Mouse (Mus musculus): ENCODE measurements around the gene Lysmd4. TPM values are rescaled to one million over a fixed set of nuclear protein-coding genes. Genes with fewer than 3 reads are reported as not detected.

Lysmd4 gene
- polyA plus RNA-seq, 1 experiment, result 55.8 TPM

GRCm38 (mm10) chr7:67210004-67210833, 12.1 kb upstream of the Lysmd4 start:
- Histone ChIP-seq H3K4me3 (ENCODE audit: insufficient read depth, low read length) (no peak overlapping the region), H3K4me1 (ENCODE audit: control insufficient read depth, insufficient read depth, low read length) (no peaks in the 10 kb centered on the region), H3K27ac (ENCODE audit: insufficient read depth, low read length) (no peak overlapping the region)
- TF ChIP-seq POLR2A (IDR thresholded peaks at IDR 0.05; ENCODE audit: extremely low read depth, insufficient read depth, low read length), result no peak
- TF ChIP-seq CTCF (IDR thresholded peaks at IDR 0.05; ENCODE audit: extremely low read depth, insufficient read depth, low read length), result no peak

- TF ChIP-seq POLR2A (IDR thresholded peaks at IDR 0.05; ENCODE audit: extremely low read depth, insufficient read depth, low read length), result no peak
- no peak for TF ChIP-seq CTCF (IDR thresholded peaks at IDR 0.05; ENCODE audit: extremely low read depth, insufficient read depth, low read length)
- H3K27ac ChIP-seq (ENCODE audit: insufficient read depth, low read length), result no peak overlapping the region
- no peak overlapping the region for H3K4me3 ChIP-seq (ENCODE audit: insufficient read depth, low read length)
- no peaks in the 10 kb centered on the region for H3K4me1 ChIP-seq (ENCODE audit: control insufficient read depth, insufficient read depth, low read length)
Measured at GRCm38 (mm10) chr7:67211341-67211740, 11.0 kb upstream of the Lysmd4 start.

- Histone ChIP-seq H3K27ac (ENCODE audit: insufficient read depth, low read length) (no peak overlapping the region), H3K4me1 (ENCODE audit: control insufficient read depth, insufficient read depth, low read length) (no peaks in the 10 kb centered on the region), H3K4me3 (ENCODE audit: insufficient read depth, low read length) (no peak overlapping the region)
- no peak for TF ChIP-seq CTCF (IDR thresholded peaks at IDR 0.05; ENCODE audit: extremely low read depth, insufficient read depth, low read length)
- no peak for TF ChIP-seq POLR2A (IDR thresholded peaks at IDR 0.05; ENCODE audit: extremely low read depth, insufficient read depth, low read length)
Measured at GRCm38 (mm10) chr7:67211971-67212370, 10.4 kb upstream of the Lysmd4 start.

GRCm38 (mm10) chr7:67213589-67213988, 8.8 kb upstream of the Lysmd4 start:
- Histone ChIP-seq H3K4me1 (ENCODE audit: control insufficient read depth, insufficient read depth, low read length) (no peaks in the 10 kb centered on the region), H3K4me3 (ENCODE audit: insufficient read depth, low read length) (no peak overlapping the region), H3K27ac (ENCODE audit: insufficient read depth, low read length) (no peak overlapping the region)
- TF ChIP-seq CTCF (IDR thresholded peaks at IDR 0.05; ENCODE audit: extremely low read depth, insufficient read depth, low read length), result no peak
- no peak for TF ChIP-seq POLR2A (IDR thresholded peaks at IDR 0.05; ENCODE audit: extremely low read depth, insufficient read depth, low read length)

- Histone ChIP-seq H3K4me3 (ENCODE audit: insufficient read depth, low read length) (no peak overlapping the region), H3K27ac (ENCODE audit: insufficient read depth, low read length) (no peak overlapping the region), H3K4me1 (ENCODE audit: control insufficient read depth, insufficient read depth, low read length) (no peaks in the 10 kb centered on the region)
- no peak for TF ChIP-seq CTCF (IDR thresholded peaks at IDR 0.05; ENCODE audit: extremely low read depth, insufficient read depth, low read length)
- no peak for TF ChIP-seq POLR2A (IDR thresholded peaks at IDR 0.05; ENCODE audit: extremely low read depth, insufficient read depth, low read length)
Measured at GRCm38 (mm10) chr7:67216351-67216750, 6.0 kb upstream of the Lysmd4 start.

GRCm38 (mm10) chr7:67217025-67217424, 5.3 kb upstream of the Lysmd4 start:
- TF ChIP-seq POLR2A (IDR thresholded peaks at IDR 0.05; ENCODE audit: extremely low read depth, insufficient read depth, low read length), result no peak
- peak; percentile 79 for TF ChIP-seq CTCF (IDR thresholded peaks at IDR 0.05; ENCODE audit: extremely low read depth, insufficient read depth, low read length)
- Histone ChIP-seq H3K4me3 (ENCODE audit: insufficient read depth, low read length) (no peak overlapping the region), H3K27ac (ENCODE audit: insufficient read depth, low read length) (no peak overlapping the region), H3K4me1 (ENCODE audit: control insufficient read depth, insufficient read depth, low read length) (no peaks in the 10 kb centered on the region)

- Histone ChIP-seq H3K27ac (ENCODE audit: insufficient read depth, low read length) (no peak overlapping the region), H3K4me1 (ENCODE audit: control insufficient read depth, insufficient read depth, low read length) (peaks cover 6% of the 10 kb centered on the region), H3K4me3 (ENCODE audit: insufficient read depth, low read length) (no peak overlapping the region)
- TF ChIP-seq POLR2A (IDR thresholded peaks at IDR 0.05; ENCODE audit: extremely low read depth, insufficient read depth, low read length) (no peak), CTCF (IDR thresholded peaks at IDR 0.05; ENCODE audit: extremely low read depth, insufficient read depth, low read length) (no peak)
Measured at GRCm38 (mm10) chr7:67225943-67226625, 3.7 kb downstream of the Lysmd4 start.

GRCm38 (mm10) chr7:67227538-67227937, 5.2 kb downstream of the Lysmd4 start:
- no peak overlapping the region for H3K27ac ChIP-seq (ENCODE audit: insufficient read depth, low read length)
- TF ChIP-seq POLR2A (IDR thresholded peaks at IDR 0.05; ENCODE audit: extremely low read depth, insufficient read depth, low read length), result no peak
- TF ChIP-seq CTCF (IDR thresholded peaks at IDR 0.05; ENCODE audit: extremely low read depth, insufficient read depth, low read length), result no peak
- H3K4me1 ChIP-seq (ENCODE audit: control insufficient read depth, insufficient read depth, low read length), result peaks cover 6% of the 10 kb centered on the region
- H3K4me3 ChIP-seq (ENCODE audit: insufficient read depth, low read length), result no peak overlapping the region

GRCm38 (mm10) chr7:67228390-67228789, 6.0 kb downstream of the Lysmd4 start:
- peaks cover 4% of the 10 kb centered on the region for H3K4me1 ChIP-seq (ENCODE audit: control insufficient read depth, insufficient read depth, low read length)
- no peak overlapping the region for H3K27ac ChIP-seq (ENCODE audit: insufficient read depth, low read length)
- TF ChIP-seq CTCF (IDR thresholded peaks at IDR 0.05; ENCODE audit: extremely low read depth, insufficient read depth, low read length) (no peak), POLR2A (IDR thresholded peaks at IDR 0.05; ENCODE audit: extremely low read depth, insufficient read depth, low read length) (no peak)
- no peak overlapping the region for H3K4me3 ChIP-seq (ENCODE audit: insufficient read depth, low read length)

Data from cortical plate, adult 2 months (tissue).